Mouse (Mus musculus) ES-E14 (cell line): ENCODE data around the gene Mroh9. TPM values are rescaled to one million over a fixed set of nuclear protein-coding genes. Genes with fewer than 3 reads are reported as not detected.

ENCODE experiments used
- DNase-seq: peaks from one replicate; pipeline ENCODE4 v3.0.0-alpha.2; 2013; ENCODE audit warnings: low read depth, low spot score
- H3K27ac ChIP-seq: 2 replicates; pipeline ENCODE4 v1.5.1; 2012; ENCODE audit warnings: low read depth, mild to moderate bottlenecking, low read length, moderate library complexity, mixed read lengths; ENCODE audit not compliant: poor library complexity, insufficient read depth, severe bottlenecking
- H3K36me3 ChIP-seq: 2 replicates; pipeline ENCODE4 v1.6.1; 2012; ENCODE audit warnings: mild to moderate bottlenecking, low read length, moderate library complexity, mixed read lengths; ENCODE audit not compliant: control insufficient read depth, poor library complexity, insufficient read depth, severe bottlenecking
- H3K4me1 ChIP-seq, 2 experiments: fragments of 150-350 bp in 1 of 2; sonication (generic) in 1 of 2; 2 replicates each; pipeline ENCODE4 v1.6.1; 2012; ENCODE audit warnings: low read length in 2 of 2, mild to moderate bottlenecking in 1 of 2, mixed read lengths in 1 of 2; ENCODE audit not compliant: control insufficient read depth in 2 of 2, insufficient read depth in 2 of 2, poor library complexity in 1 of 2
- H3K4me3 ChIP-seq, 2 experiments: fragments of 150-350 bp in 1 of 2; sonication (generic) in 1 of 2; 2 replicates each; pipeline ENCODE4 v1.5.1; 2012; ENCODE audit warnings: low read length in 2 of 2, low read depth in 1 of 2, mild to moderate bottlenecking in 1 of 2, mixed read lengths in 1 of 2; ENCODE audit not compliant: insufficient read depth in 1 of 2, poor library complexity in 1 of 2, severe bottlenecking in 1 of 2
- H3K9ac ChIP-seq: 2 replicates; pipeline ENCODE4 v1.6.1; 2012; ENCODE audit warnings: low read depth, mild to moderate bottlenecking, low read length, mixed read lengths; ENCODE audit not compliant: poor library complexity, insufficient read depth, severe bottlenecking
- H3K9me3 ChIP-seq: fragments of 150-350 bp; sonication (generic); 2 replicates; pipeline ENCODE4 v1.6.1; 2012; ENCODE audit warnings: low read depth, mild to moderate bottlenecking, low read length; ENCODE audit not compliant: control insufficient read depth, insufficient read depth
- CHD2 ChIP-seq: IDR thresholded peaks from 2 replicates; pipeline ENCODE4 v1.6.1; 2014; ENCODE audit warnings: mild to moderate bottlenecking, low read depth, low read length, inconsistent platforms
- HCFC1 ChIP-seq: IDR thresholded peaks from 2 replicates; pipeline ENCODE4 v1.6.1; 2012; ENCODE audit warnings: low read length, inconsistent platforms, borderline replicate concordance; ENCODE audit not compliant: insufficient read depth
- MAFK ChIP-seq: IDR thresholded peaks from 2 replicates; pipeline ENCODE4 v1.6.1; 2014; ENCODE audit warnings: mild to moderate bottlenecking, low read depth, low read length, inconsistent platforms; ENCODE audit not compliant: insufficient read depth
- ZC3H11A ChIP-seq: IDR thresholded peaks from 2 replicates; pipeline ENCODE4 v1.6.1; 2012; ENCODE audit warnings: low read depth, mild to moderate bottlenecking, inconsistent platforms, low read length, borderline replicate concordance
- ZNF384 ChIP-seq: IDR thresholded peaks from 2 replicates; pipeline ENCODE4 v1.6.1; 2012; ENCODE audit warnings: low read depth, low read length, inconsistent platforms
- in situ Hi-C, 2 experiments: fragments of 600-800 bp; cut with MboI; formaldehyde crosslinking; loops; one replicate each; pipeline ENCODE4 v1.15.1; 2025; ENCODE audit warnings: low sequenced_read_pairs in 2 of 2, inconsistent platforms in 1 of 2; ENCODE audit not compliant: unreplicated experiment in 2 of 2
- total RNA-seq: library from RNA; depleted of rRNA; stranded (reverse); fragments of 300-350 nt; gene quantifications from 2 replicates; pipeline ENCODE4 v1.2.3, GENCODE M21; 2012; rRNA removed

Gene Mroh9
- total RNA-seq, result not detected in 2 replicates

DNA sequence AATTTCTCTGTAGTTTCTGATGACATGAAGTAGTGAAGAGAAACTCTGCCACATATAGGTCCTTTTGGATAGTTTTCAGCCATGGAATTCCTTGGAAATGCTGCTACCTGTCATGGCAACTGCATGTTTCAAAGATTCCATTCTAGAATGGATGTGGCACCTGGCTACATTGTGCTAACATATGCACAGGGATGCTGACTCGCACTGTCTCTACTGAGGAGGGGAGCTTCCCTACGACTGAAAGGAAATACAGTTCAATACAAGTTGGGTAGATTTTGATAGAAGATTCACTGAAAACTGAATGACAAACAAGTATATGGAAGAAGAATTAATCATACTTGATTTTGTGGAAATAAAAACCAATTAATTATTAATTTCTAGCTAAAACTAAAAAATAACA, at the start of gene Mroh9:
Gene Mroh9 (minus strand): TSS at position 101 of the 400 bp plus-strand sequence.
- no peak for TF ChIP-seq CHD2
- TF ChIP-seq ZC3H11A, result no peak
- no peak for TF ChIP-seq MAFK
- TF ChIP-seq HCFC1, result no peak
- DNase-seq, result no peak
- H3K9me3 ChIP-seq, result no peaks in the 10 kb centered on the region
- H3K4me1 ChIP-seq, result no peaks in the 10 kb centered on the region
- no peak within 1 kb of the TSS for H3K4me3 ChIP-seq
- no peak within 1 kb of the TSS for H3K9ac ChIP-seq
- no peaks in the 10 kb centered on the region for H3K36me3 ChIP-seq
- no peak within 1 kb of the TSS for H3K27ac ChIP-seq
- in situ Hi-C loops, result no loop called here

GRCm38 (mm10) chr1:163129976-163130375, 44.5 kb upstream of the Mroh9 start:
- Histone ChIP-seq H3K4me3 (no peak overlapping the region), H3K9me3 (no peaks in the 10 kb centered on the region), H3K27ac (no peak overlapping the region), H3K36me3 (no peaks in the 10 kb centered on the region), H3K4me1 (no peaks in the 10 kb centered on the region), H3K9ac (no peak overlapping the region)
- in situ Hi-C loops, result loop anchor here in 1 of 2 experiments (25.0 kb wide), 1 partner anchor 782 kb away; no protein-coding TSS in a partner anchor
- DNase-seq, result no peak
- TF ChIP-seq CHD2, result no peak
- no peak for TF ChIP-seq ZC3H11A
- no peak for TF ChIP-seq ZNF384
- TF ChIP-seq HCFC1, result no peak
- TF ChIP-seq MAFK, result no peak

DNA sequence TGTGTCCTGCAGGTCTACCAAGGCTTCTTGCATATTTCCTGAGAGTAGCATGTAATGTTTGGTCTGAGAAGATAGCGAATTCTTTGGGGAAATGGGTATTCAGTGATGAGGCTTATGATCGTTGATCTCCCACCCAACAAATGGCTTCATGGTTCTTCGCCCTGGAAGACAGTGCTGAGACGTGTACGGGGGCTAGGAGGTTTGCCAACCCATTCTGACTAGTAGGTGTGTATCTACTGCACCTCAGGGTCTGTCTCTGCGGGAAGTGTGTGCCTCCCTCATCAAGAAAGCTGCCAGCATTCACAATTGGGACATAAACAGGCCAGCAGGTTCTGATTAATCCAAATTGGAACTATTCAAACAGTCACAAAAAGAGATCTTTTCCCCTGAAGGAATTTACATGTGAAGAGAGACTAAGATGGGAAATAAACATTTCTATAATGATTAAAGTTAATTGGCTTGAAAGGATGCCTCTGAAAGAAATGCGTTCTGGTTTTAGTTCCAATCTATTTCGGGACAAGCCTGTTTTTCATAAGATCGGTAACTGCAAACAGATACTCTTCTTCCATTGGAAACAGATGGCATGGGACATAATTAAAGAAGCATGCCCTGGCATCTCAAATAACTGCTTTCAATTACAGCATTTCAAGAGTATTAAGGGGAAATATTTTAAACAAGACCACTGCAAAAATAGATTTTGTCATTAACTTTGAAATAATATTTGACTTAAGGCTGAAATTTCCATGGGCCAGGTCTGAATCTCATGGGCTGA, 43.8 kb upstream of the Mroh9 start:
- no peak overlapping the region for H3K27ac ChIP-seq
- no peak for TF ChIP-seq ZC3H11A
- TF ChIP-seq CHD2, result no peak
- no peak for TF ChIP-seq MAFK
- no peak for TF ChIP-seq ZNF384
- TF ChIP-seq HCFC1, result no peak
- H3K4me3 ChIP-seq, result no peak overlapping the region
- in situ Hi-C loops, result loop anchor here in 1 of 2 experiments (25.0 kb wide), 1 partner anchor 783 kb away; no protein-coding TSS in a partner anchor
- H3K9me3 ChIP-seq, result no peaks in the 10 kb centered on the region
- no peaks in the 10 kb centered on the region for H3K36me3 ChIP-seq
- H3K4me1 ChIP-seq, result no peaks in the 10 kb centered on the region
- DNase-seq, result no peak
- no peak overlapping the region for H3K9ac ChIP-seq

- in situ Hi-C loops, result loop anchor here in 1 of 2 experiments (25.0 kb wide), 1 partner anchor 786 kb away; no protein-coding TSS in a partner anchor
- no peak overlapping the region for H3K9ac ChIP-seq
- no peak overlapping the region for H3K4me3 ChIP-seq
- TF ChIP-seq MAFK, result no peak
- TF ChIP-seq ZNF384, result no peak
- TF ChIP-seq ZC3H11A, result no peak
- no peak for TF ChIP-seq CHD2
- H3K9me3 ChIP-seq, result no peaks in the 10 kb centered on the region
- H3K36me3 ChIP-seq, result no peaks in the 10 kb centered on the region
- H3K27ac ChIP-seq, result no peak overlapping the region
- no peaks in the 10 kb centered on the region for H3K4me1 ChIP-seq
- DNase-seq, result no peak
These were observed 40.9 kb upstream of the Mroh9 start for GRCm38 (mm10) chr1:163126175-163126881.
